Mouse (Mus musculus) layer of hippocampus, postnatal 36 days (tissue): ENCODE measurements around the gene Polr3gl. TPM values are rescaled to one million over a fixed set of nuclear protein-coding genes. Genes with fewer than 3 reads are reported as not detected.
A peak's percentile ranks its signal among the peaks of the same experiment; 100 is the strongest.
"Not testable (repeated sequence)": the region's sequence is repeated elsewhere in the genome, so short reads cannot be mapped to it uniquely, and the experiment has no call there.

Experiments used
- DNase-seq, 2 experiments: peaks; one replicate each; pipeline ENCODE4 v3.0.0; 2022
- total RNA-seq, 2 experiments: library from RNA; stranded (reverse); gene quantifications; 2 replicates each; pipeline ENCODE4 v1.2.3; 2021

Polr3gl gene
- 10 to 100 TPM; 32.4 to 34.2 TPM for total RNA-seq

GRCm38 (mm10) chr3:96593790-96594560 lies at the start of gene Polr3gl:
Polr3gl (minus strand) TSS chr3:96594181.
- peak; percentile 93 for DNase-seq

- peak; percentile 27 to 37 for DNase-seq
Observed at GRCm38 (mm10) chr3:96639219-96639618, 45.2 kb upstream of the Polr3gl start.

GRCm38 (mm10) chr3:96636448-96636847 lies 42.5 kb upstream of the Polr3gl start:
- no peak for DNase-seq

GRCm38 (mm10) chr3:96635906-96636305 lies 41.9 kb upstream of the Polr3gl start:
- no peak for DNase-seq

GRCm38 (mm10) chr3:96634928-96635879 lies 41.2 kb upstream of the Polr3gl start, which contains the start of the genes Pex11b and Gm42957:
Pex11b (plus strand) TSS chr3:96635376.
Gm42957 (plus strand) TSS chr3:96635474.
- peak; percentile 88 to 89 for DNase-seq

- no peak for DNase-seq
Observed at GRCm38 (mm10) chr3:96634015-96634414, 40.0 kb upstream of the Polr3gl start.

- no peak for DNase-seq
Observed at GRCm38 (mm10) chr3:96632058-96632457, 38.1 kb upstream of the Polr3gl start.

GRCm38 (mm10) chr3:96629729-96630600 lies 36.0 kb upstream of the Polr3gl start, which contains the start of gene Rbm8a:
Rbm8a (plus strand) TSS chr3:96629933.
- DNase-seq, result peak; percentile 96

GRCm38 (mm10) chr3:96623201-96623600 lies 29.2 kb upstream of the Polr3gl start:
- DNase-seq, result no peak

- DNase-seq, result no peak
Observed at GRCm38 (mm10) chr3:96617941-96618340, 24.0 kb upstream of the Polr3gl start.

- no peak for DNase-seq
Observed at GRCm38 (mm10) chr3:96606618-96607017, 12.6 kb upstream of the Polr3gl start.

GRCm38 (mm10) chr3:96606007-96606406 lies 12.0 kb upstream of the Polr3gl start:
- DNase-seq, result not testable (repeated sequence)

GRCm38 (mm10) chr3:96603311-96603710 lies 9.3 kb upstream of the Polr3gl start:
- DNase-seq, result no peak

GRCm38 (mm10) chr3:96602704-96603084 lies 8.7 kb upstream of the Polr3gl start:
- no peak for DNase-seq

GRCm38 (mm10) chr3:96601941-96602703 lies 8.1 kb upstream of the Polr3gl start:
- peak in 1 of 2 experiments; percentile 19 for DNase-seq

- peak; percentile 61 to 63 for DNase-seq
Observed at GRCm38 (mm10) chr3:96601251-96601787, 7.3 kb upstream of the Polr3gl start.

GRCm38 (mm10) chr3:96600639-96601250 lies 6.8 kb upstream of the Polr3gl start, which contains the start of gene Lix1l:
Lix1l (plus strand) TSS chr3:96601149.
- DNase-seq, result peak; percentile 94 to 96

- no peak for DNase-seq
Observed at GRCm38 (mm10) chr3:96599411-96599810, 5.4 kb upstream of the Polr3gl start.

GRCm38 (mm10) chr3:96599069-96599393 lies 5.0 kb upstream of the Polr3gl start:
- no peak for DNase-seq
